8 mouse cellular contexts compared by ENCODE assay signal in the genomic region with DNA sequence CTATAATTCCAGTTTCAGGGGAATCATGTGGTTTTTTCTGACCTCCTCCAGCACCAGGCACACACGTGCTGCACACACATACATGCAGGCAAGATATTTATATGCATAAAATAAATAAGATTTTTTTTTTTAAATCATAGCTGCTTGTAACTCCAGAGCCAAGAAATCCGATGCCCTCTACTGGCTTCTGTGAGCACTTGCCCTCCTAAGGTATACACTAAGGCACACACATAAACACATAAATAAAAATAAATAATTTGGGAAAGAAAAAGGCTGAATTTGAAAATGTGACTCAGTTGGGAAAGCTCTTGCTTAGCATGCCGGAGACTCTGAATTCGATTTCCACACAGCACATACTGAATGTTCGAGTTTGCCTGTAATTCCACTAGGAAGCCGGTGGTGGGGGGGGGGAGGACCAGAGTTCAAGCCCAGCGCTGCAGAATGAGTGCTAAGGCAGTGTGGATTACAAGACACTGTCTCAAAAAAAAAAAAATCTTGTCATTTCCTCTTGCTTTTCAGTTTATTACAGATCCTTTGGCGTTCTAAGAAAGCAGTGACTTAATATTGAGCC. TPM values are rescaled to one million over a fixed set of nuclear protein-coding genes. Genes with fewer than 3 reads are reported as not detected.
DNase-seq lines count a peak whose midpoint lies in the region; ATAC-seq and TF ChIP-seq lines count a peak whose summit lies in the region.

No protein-coding gene starts in this region.

- ATAC-seq in embryonic facial prominence, embryonic 12.5 days (ENCODE audit: insufficient number of reproducible peaks, insufficient read depth, low FRiP score, low TSS enrichment) = no peak
- peak; percentile 52 for ATAC-seq in intestine, embryonic 15.5 days
- peak; percentile 33 for ATAC-seq in neural tube, embryonic 12.5 days (ENCODE audit: low FRiP score, low read depth)
- ATAC-seq in inflammation-experienced regulatory T-cells, adult 6 months = no peak

- no peaks in the 10 kb centered on the region for H3K27me3 ChIP-seq in embryonic facial prominence, embryonic 12.5 days
- no peaks in the 10 kb centered on the region for H3K27me3 ChIP-seq in intestine, embryonic 15.5 days (replicated peaks)
- no peaks in the 10 kb centered on the region for H3K27me3 ChIP-seq in neural tube, embryonic 12.5 days (replicated peaks)

- H3K9ac ChIP-seq in embryonic facial prominence, embryonic 12.5 days = 0 out of 2 replicates have a peak overlapping the region, but pooled peaks have one; percentile 88
- H3K9ac ChIP-seq in intestine, embryonic 15.5 days = 0 out of 2 replicates have a peak overlapping the region, but pooled peaks have one; percentile 27
- H3K9ac ChIP-seq in neural tube, embryonic 12.5 days = 0 out of 2 replicates have a peak overlapping the region, but pooled peaks have one; percentile 87

- TF ChIP-seq POLR2A in lung, adult 2 months (IDR thresholded peaks at IDR 0.05; ENCODE audit: borderline replicate concordance, extremely low read depth, low read depth, low read length) = no peak

- H3K36me3 ChIP-seq in embryonic facial prominence, embryonic 12.5 days = peaks cover 15% of the 10 kb centered on the region
- peaks cover 6% of the 10 kb centered on the region for H3K36me3 ChIP-seq in intestine, embryonic 15.5 days
- H3K36me3 ChIP-seq in neural tube, embryonic 12.5 days = peaks cover 19% of the 10 kb centered on the region

- no peak for TF ChIP-seq CTCF in lung, adult 2 months (IDR thresholded peaks at IDR 0.05; ENCODE audit: insufficient read depth, low read length)

- H3K4me1 ChIP-seq in lung, adult 2 months (ENCODE audit: control insufficient read depth, insufficient read depth, low read length) = no peaks in the 10 kb centered on the region; the same call in 1 of the 2 replicates
- peaks cover 8% of the 10 kb centered on the region; the same call in 1 of the 2 replicates for H3K4me1 ChIP-seq in embryonic facial prominence, embryonic 12.5 days
- 0 out of 2 replicates have a peak, but pooled peaks cover 3% of the 10 kb centered on the region for H3K4me1 ChIP-seq in intestine, embryonic 15.5 days (replicated peaks)
- H3K4me1 ChIP-seq in neural tube, embryonic 12.5 days = peaks cover 6% of the 10 kb centered on the region

- DNase-seq in lung, adult 2 months = no peak
- DNase-seq in lung, postnatal 25 days (ENCODE audit: low spot score) = no peak
- DNase-seq in B cell, adult 2 months = no peak
- no peak for DNase-seq in adrenal gland, postnatal 25 days

- H3K9me3 ChIP-seq in embryonic facial prominence, embryonic 12.5 days = no peaks in the 10 kb centered on the region
- H3K9me3 ChIP-seq in intestine, embryonic 15.5 days = no peaks in the 10 kb centered on the region
- no peaks in the 10 kb centered on the region for H3K9me3 ChIP-seq in neural tube, embryonic 12.5 days

- H3K27ac ChIP-seq in embryonic facial prominence, embryonic 12.5 days = no peak overlapping the region
- 0 out of 2 replicates have a peak overlapping the region, but pooled peaks have one; percentile 48 for H3K27ac ChIP-seq in intestine, embryonic 15.5 days
- no peak overlapping the region for H3K27ac ChIP-seq in neural tube, embryonic 12.5 days

- WGBS in lung, adult 2 months = 12% methylated on average over 8 of the region's 8 CpGs
- WGBS in embryonic facial prominence, embryonic 12.5 days = 12% methylated on average over 8 of the region's 8 CpGs
- 10% methylated on average over 8 of the region's 8 CpGs for WGBS in intestine, embryonic 15.5 days
- WGBS in neural tube, embryonic 12.5 days = 17% methylated on average over 8 of the region's 8 CpGs

- H3K4me2 ChIP-seq in embryonic facial prominence, embryonic 12.5 days (replicated peaks) = peak overlapping the region; percentile 55
- H3K4me2 ChIP-seq in intestine, embryonic 15.5 days (replicated peaks) = peak overlapping the region; percentile 57
- H3K4me2 ChIP-seq in neural tube, embryonic 12.5 days (replicated peaks) = peak overlapping the region; percentile 60

- H3K4me3 ChIP-seq in lung, adult 2 months (replicated peaks; ENCODE audit: extremely low read depth, low read depth, low read length) = peak overlapping the region; percentile 41
- peak overlapping the region; percentile 89 for H3K4me3 ChIP-seq in embryonic facial prominence, embryonic 12.5 days
- H3K4me3 ChIP-seq in intestine, embryonic 15.5 days (replicated peaks) = peak overlapping the region; percentile 75
- H3K4me3 ChIP-seq in neural tube, embryonic 12.5 days = peak overlapping the region; percentile 75; the same call in 1 of the 2 replicates

RNA-seq across cellular contexts. Expression of gene Psmc6, which starts 0.5 kb away (rescaled TPM):
- polyA plus RNA-seq in lung, adult 2 months (2012; rRNA removed) = 15.1 and 34.2 TPM in 2 replicates
- 185 TPM in 2 replicates for polyA plus RNA-seq in embryonic facial prominence, embryonic 12.5 days (2016; fragmentation: Nextera tagmentation; extraction: Ambion mirVana)
- 129 and 148 TPM in 2 replicates for polyA plus RNA-seq in intestine, embryonic 15.5 days (2015; fragmentation: Nextera tagmentation; extraction: Ambion mirVana)
- 202 and 219 TPM in 2 replicates for polyA plus RNA-seq in neural tube, embryonic 12.5 days (2016; fragmentation: Nextera tagmentation; extraction: Ambion mirVana)
- 100 to 1,000 TPM; 151 to 213 (median 169) TPM for polyA plus RNA-seq in inflammation-experienced regulatory T-cells, adult 6 months (2017; shearing (Covaris generic))
- 122 and 142 TPM in 2 replicates for total RNA-seq in adrenal gland, postnatal 25 days (2021)

RNA-seq across cellular contexts. Expression of gene Ero1l, which starts 10.5 kb away (rescaled TPM):
- 7.1 and 11.0 TPM in 2 replicates for polyA plus RNA-seq in lung, adult 2 months (2012; rRNA removed)
- polyA plus RNA-seq in embryonic facial prominence, embryonic 12.5 days (2016; fragmentation: Nextera tagmentation; extraction: Ambion mirVana) = 33.2 and 34.6 TPM in 2 replicates
- polyA plus RNA-seq in intestine, embryonic 15.5 days (2015; fragmentation: Nextera tagmentation; extraction: Ambion mirVana) = 56.1 and 73.9 TPM in 2 replicates
- polyA plus RNA-seq in neural tube, embryonic 12.5 days (2016; fragmentation: Nextera tagmentation; extraction: Ambion mirVana) = 29.5 and 32.0 TPM in 2 replicates
- 10 to 100 TPM; 21.0 to 57.6 (median 28.8) TPM for polyA plus RNA-seq in inflammation-experienced regulatory T-cells, adult 6 months (2017; shearing (Covaris generic))
- total RNA-seq in adrenal gland, postnatal 25 days (2021) = 41.0 and 47.2 TPM in 2 replicates

RNA-seq across cellular contexts. Expression of gene Styx, which starts 21.8 kb away (rescaled TPM):
- polyA plus RNA-seq in lung, adult 2 months (2012; rRNA removed) = 6.4 and 26.5 TPM in 2 replicates
- polyA plus RNA-seq in embryonic facial prominence, embryonic 12.5 days (2016; fragmentation: Nextera tagmentation; extraction: Ambion mirVana) = 65.7 and 70.0 TPM in 2 replicates
- polyA plus RNA-seq in intestine, embryonic 15.5 days (2015; fragmentation: Nextera tagmentation; extraction: Ambion mirVana) = 52.6 and 56.9 TPM in 2 replicates
- polyA plus RNA-seq in neural tube, embryonic 12.5 days (2016; fragmentation: Nextera tagmentation; extraction: Ambion mirVana) = 47.1 and 52.0 TPM in 2 replicates
- polyA plus RNA-seq in inflammation-experienced regulatory T-cells, adult 6 months (2017; shearing (Covaris generic)) = 10 to 100 TPM; 11.9 to 21.8 (median 19.3) TPM
- 20.9 and 31.1 TPM in 2 replicates for total RNA-seq in adrenal gland, postnatal 25 days (2021)

Comparison
In these comparisons a context has a peak if more than half of its experiments do, and no peak if none do; other contexts are left out.
1. ATAC-seq: peak in intestine, embryonic 15.5 days (single experiment) and neural tube, embryonic 12.5 days (single experiment); none in embryonic facial prominence, embryonic 12.5 days (single experiment) and inflammation-experienced regulatory T-cells, adult 6 months (single experiment).
2. H3K9ac ChIP-seq: peak in every context shown above with its lines; median percentile 88 in embryonic facial prominence, embryonic 12.5 days; 87 in neural tube, embryonic 12.5 days; 27 in intestine, embryonic 15.5 days.
3. Peak in every context shown above with its lines, with median percentiles within 50 percentile points of each other: H3K4me3 ChIP-seq and H3K4me2 ChIP-seq.